Mouse (Mus musculus) MEL (cell line): ENCODE results near the gene Borcs5.

Experiments
- EP300 ChIP-seq, 2 experiments: IDR thresholded peaks; 2 replicates each; pipeline ENCODE4 v1.6.1; 2011; ENCODE audit warnings: improper control_type of control experiment in 2 of 2, low read length in 2 of 2, low read depth in 1 of 2, mild to moderate bottlenecking in 1 of 2
- GABPA ChIP-seq: IDR thresholded peaks from 2 replicates; pipeline ENCODE4 v1.6.1; 2012; ENCODE audit warnings: low read depth, mild to moderate bottlenecking, inconsistent platforms, low read length, improper control_type of control experiment, moderate library complexity
- MAZ ChIP-seq: IDR thresholded peaks from 2 replicates; pipeline ENCODE4 v1.6.1; 2012; ENCODE audit warnings: low read depth, mild to moderate bottlenecking, inconsistent platforms, low read length, improper control_type of control experiment
- POLR2A ChIP-seq, 2 experiments: IDR thresholded peaks; 2 replicates each; pipeline ENCODE4 v1.6.1; 2011 to 2012; ENCODE audit warnings: low read length in 2 of 2, mild to moderate bottlenecking in 2 of 2, control low read depth in 1 of 2, improper control_type of control experiment in 1 of 2, low read depth in 1 of 2, moderate library complexity in 1 of 2; ENCODE audit not compliant: control insufficient read depth in 1 of 2, insufficient read depth in 1 of 2, poor library complexity in 1 of 2
- ZNF384 ChIP-seq: IDR thresholded peaks from 2 replicates; pipeline ENCODE4 v1.6.1; 2012; ENCODE audit warnings: low read depth, mild to moderate bottlenecking, inconsistent platforms, low read length, improper control_type of control experiment

DNA sequence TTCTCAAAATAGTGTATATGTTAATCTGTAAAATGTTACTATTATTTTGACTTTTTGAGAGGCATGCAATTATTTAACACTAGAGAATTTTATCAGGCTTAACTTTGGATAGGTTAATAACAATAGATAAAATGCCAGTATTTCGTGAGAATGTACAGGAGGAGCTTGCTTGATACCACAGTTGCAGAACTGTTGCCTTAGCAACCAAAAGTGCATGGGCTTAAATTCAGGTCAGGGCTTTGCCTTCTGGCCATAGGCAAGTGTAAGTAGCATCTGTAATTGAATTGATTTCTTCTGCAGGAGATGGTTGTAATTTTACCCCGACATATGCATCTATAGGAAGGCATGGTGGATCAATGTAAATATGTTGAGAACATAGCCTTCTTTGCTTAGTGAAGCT, 45.7 kb downstream of the Borcs5 start:
- TF ChIP-seq GABPA = no peak
- TF ChIP-seq ZNF384 = no peak
- TF ChIP-seq MAZ = no peak
- no peak for TF ChIP-seq POLR2A (IDR thresholded peaks at IDR 0.05; ENCODE audit: control insufficient read depth in 1 of 2, insufficient read depth in 1 of 2, low read depth in 1 of 2, low read length in 2 of 2, poor library complexity in 1 of 2)
- TF ChIP-seq EP300 (IDR thresholded peaks at IDR 0.05; ENCODE audit: low read depth in 1 of 2, low read length in 2 of 2) = no peak
